Mouse (Mus musculus) G1E (cell line): ENCODE data around the gene Slc35b2.

Source experiments
- CTCF ChIP-seq: IDR thresholded peaks from 2 replicates; pipeline ENCODE4 v1.5.1; 2012; ENCODE audit warnings: low read depth, low read length, inconsistent platforms, mixed read lengths
- GATA1 ChIP-seq: IDR thresholded peaks from 2 replicates; pipeline ENCODE4 v1.6.1; 2012; ENCODE audit warnings: borderline replicate concordance, low read length, inconsistent platforms, mixed read lengths
- TAL1 ChIP-seq: conservative IDR thresholded peaks from 2 replicates; pipeline ENCODE4 v1.6.1; 2012; ENCODE audit warnings: low read depth, low read length, inconsistent platforms, mixed read lengths

- TF ChIP-seq CTCF (no peak), GATA1 (no peak), TAL1 (no peak)
Observed at GRCm38 (mm10) chr17:45574129-45574761, 10.6 kb downstream of the Slc35b2 start.
